Mouse (Mus musculus): ENCODE data around the gene Sh2b2.
A peak's percentile ranks its signal among the peaks of the same experiment; 100 is the strongest.

Gene Sh2b2

DNA sequence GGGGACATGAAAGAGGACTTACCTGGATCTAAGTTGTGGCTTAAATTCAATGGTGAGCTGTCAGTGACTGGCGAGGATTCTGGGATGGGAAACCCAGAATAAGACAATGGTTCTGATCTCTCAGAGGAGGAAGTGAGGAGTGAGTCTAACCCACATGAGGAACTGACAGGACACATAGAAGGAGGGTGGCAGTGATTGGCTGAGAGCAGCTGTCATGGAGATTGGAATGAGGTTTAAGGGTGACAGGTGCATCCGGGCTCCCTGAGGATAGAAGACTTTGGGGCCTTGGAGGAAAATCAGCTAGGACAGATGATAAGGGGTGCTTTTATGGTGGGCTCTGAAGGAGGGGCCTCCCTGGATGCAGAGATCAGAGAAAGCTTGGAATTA is at the start of gene Sh2b2:
Gene Sh2b2 (minus strand): TSS at position 105 of the 387 bp plus-strand sequence.
- DNase-seq (ENCODE audit: low spot score) = no peak

DNA sequence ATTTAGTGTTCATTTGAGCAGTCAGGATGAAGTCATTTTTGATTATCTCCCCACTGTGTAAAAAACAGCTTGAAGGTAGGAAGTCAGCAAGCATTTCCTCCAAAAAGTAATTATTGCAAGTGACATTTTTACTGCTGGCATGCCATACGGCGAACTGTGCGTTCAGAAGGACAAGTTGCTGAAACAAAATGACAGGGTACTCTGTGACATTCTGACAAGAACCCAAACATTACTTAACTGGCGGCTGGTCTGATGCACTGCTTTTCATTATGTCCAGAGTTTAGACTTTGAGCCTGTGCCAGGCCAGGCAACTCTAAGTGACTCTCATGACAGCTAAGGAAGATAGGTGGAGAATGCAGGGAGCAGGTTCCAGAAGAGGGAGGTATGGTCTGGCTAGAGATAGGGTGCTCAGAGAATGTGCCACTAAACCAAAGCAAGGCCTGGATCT is 46.6 kb upstream of the Sh2b2 start:
- DNase-seq (ENCODE audit: low spot score) = no peak

DNA sequence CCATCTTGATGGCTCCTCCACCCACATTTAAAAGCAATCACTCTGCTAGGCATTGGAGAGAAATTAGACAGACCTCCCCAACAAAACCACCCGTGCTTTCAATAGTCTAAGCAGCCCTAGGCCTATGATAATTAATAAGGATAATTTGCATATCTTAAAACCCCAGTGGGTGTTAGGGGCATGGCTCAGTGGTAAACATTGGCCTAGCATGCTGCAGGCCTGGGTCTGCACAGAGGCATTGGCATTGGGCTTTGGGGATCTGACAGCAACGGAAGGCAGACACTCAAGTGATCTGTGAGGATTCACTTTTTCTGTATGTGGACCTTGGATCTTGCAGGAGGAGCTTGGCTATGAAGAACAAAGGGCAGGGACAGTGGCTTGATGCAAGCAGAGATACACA is 46.0 kb upstream of the Sh2b2 start:
- DNase-seq (ENCODE audit: low spot score) = no peak

DNA sequence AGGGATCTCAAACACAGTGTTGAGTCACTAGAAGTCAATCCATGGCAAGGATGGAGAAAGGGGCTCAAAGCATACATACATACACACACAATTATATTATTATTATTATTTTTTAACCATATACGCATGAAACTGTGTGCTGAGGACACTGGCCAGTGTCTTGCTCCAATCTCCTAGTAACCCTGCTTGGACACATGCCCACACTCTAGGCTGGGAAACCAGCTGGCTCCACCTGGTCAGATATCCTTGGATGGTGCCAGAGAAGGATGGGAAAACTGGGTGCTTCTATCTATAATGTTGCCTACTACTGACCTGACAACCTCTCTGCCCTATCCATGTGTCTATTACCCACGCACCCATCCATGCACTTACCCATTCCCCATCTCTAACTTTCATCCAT is 45.2 kb upstream of the Sh2b2 start:
- no peak for DNase-seq (ENCODE audit: low spot score)

DNA sequence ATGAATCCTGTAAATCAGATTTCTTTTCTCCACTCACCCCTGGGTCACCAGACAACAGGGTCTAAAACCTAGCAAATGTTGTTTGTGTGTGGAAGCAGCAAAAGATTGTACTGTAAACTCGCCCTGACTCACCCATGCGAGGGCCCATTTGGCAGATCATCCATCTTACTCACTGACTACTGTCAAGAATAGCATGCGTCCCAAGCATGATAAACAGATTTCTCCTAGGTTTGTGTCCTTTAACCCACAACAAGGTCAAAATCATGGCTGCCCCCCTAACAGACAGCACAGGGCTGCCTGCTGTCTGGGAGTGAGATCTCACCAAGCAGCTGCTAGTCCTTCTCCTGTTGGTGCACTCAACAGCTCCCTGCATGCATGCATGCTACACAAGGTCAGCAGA is 43.4 kb upstream of the Sh2b2 start:
- DNase-seq (ENCODE audit: low spot score) = no peak

DNA sequence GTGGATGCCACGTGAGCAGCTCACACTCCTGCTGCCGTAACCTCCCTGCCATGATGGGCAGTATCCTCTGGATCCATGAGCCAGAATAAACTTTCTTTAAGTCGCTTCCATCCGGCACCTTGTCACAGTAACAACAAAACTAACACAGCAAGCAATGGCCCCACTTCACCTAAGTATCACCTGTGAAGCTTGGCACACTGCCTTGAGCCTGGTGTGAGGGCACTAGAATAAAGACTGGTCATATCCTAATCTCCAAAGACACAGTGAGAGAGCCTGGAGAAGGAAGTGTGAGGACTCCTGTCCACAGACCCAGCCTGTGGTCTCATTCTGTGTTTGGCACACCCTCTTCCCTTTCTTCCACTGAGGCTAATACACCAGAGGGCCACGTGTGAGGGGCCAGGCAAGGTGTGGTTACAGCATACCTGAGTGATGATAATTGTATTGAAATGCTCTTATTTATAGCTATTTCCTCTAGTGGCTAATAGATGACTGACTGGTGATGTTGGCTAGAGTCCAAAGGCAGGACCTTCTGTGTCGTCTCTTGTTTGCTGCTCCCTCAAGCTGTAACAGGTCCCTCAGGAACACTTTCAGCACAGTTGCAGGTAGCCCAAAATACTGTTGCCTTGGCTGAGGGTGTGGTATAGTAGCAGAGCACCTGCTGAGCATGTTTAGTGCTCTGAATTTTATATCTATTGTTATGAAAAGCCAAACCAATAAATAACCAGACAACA is 42.2 kb upstream of the Sh2b2 start:
- DNase-seq (ENCODE audit: low spot score) = no peak

DNA sequence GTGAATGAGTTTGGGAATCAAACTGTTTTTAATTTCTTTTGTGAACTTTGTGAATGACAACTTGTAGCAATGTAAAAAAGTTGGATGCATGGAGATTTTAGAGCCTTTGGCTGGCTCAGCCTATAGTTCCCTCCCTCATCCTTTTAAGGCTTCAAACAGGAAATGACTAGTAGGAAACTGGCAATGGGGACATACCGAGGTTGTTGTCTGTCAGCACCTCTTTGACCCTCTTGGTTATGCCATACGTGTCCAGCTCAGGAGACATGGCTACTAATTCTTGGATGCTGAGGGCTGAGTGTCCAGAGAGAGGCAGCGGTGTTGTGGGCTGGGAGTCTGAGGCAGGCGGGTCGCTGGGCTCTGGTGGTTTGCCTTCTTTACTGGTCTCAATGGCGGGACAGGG is 40.2 kb upstream of the Sh2b2 start:
- DNase-seq (ENCODE audit: low spot score) = no peak

DNA sequence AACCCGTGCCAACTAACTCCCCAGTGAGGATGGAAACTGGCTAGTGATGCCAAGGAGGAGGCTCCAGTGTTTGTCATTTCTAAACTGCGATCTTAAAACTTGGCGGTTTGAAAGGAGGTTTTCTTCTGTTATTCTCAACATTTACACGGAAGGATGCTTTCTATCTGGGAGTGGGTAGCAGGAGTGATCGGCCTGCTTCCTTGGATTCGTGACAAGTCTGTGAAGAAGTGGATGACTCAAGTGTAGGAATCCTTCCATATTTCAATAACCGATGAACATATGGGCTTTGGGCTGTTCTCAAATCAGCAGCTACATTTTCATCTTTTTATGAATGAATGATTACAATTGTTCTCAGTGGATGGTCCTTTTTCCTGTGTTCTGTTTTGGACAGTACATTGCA is 38.8 kb upstream of the Sh2b2 start:
- no peak for DNase-seq (ENCODE audit: low spot score)

DNA sequence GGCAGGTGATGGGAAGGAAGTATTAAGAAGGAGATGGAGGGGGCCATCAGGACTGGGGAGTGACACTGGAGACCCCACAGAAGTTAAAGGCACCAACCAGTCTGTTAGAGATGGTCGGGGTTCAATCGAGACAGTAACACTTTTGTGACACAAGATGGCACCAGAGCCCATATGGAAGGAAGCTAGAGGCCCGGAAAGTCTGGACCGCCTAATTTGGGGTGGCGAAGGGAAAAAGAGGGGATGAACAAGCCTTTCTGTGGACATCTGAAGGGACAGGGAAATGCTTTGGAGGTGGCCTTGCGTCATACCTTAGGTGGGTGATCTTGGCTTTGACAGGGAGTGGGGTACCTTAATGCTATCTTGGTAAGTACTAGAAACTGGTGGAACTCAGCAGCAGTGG is 35.0 kb upstream of the Sh2b2 start:
- peak; percentile 15 for DNase-seq (ENCODE audit: low spot score)

DNA sequence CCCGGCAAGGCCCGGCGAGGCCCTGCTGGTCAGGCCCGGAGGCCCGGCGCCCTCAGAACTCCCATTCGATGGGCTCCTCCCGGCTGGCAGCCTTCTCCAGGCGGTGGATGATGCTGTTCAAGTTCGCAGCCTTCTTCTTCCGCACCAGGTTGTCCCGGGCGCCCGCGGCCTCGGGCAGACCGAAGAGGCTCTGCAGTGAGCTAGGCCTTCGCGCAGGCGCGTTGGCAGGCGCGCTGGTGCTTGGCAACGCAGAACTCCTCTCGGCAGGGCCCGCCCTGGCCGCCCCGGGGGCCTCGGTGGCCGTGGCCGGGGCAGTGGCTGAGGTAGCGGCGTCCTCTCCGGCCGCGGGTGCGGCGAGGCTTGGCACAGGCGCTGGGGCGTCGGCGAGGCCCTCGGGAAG is 28.4 kb upstream of the Sh2b2 start:
- no peak for DNase-seq (ENCODE audit: low spot score)

DNA sequence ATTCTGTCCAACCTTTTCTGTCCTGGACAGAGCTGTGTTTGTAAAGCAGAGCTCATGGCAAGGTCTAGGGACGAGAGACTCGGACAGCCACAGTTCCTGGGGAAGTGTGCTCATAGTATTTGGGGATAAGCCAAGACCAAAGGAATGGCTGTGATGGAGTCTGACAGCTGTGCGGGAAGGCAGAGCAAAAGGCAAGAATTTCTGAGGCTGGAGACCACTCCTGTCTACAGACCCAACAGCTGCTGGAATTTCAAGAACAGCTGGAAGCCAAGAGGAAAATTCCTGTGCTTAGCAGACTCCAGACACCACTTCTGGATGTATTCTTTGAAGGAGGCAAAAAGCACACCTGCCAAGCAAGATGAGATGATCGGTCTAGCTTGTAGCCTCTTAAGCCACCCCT is 23.6 kb upstream of the Sh2b2 start:
- no peak for DNase-seq (ENCODE audit: low spot score)

DNA sequence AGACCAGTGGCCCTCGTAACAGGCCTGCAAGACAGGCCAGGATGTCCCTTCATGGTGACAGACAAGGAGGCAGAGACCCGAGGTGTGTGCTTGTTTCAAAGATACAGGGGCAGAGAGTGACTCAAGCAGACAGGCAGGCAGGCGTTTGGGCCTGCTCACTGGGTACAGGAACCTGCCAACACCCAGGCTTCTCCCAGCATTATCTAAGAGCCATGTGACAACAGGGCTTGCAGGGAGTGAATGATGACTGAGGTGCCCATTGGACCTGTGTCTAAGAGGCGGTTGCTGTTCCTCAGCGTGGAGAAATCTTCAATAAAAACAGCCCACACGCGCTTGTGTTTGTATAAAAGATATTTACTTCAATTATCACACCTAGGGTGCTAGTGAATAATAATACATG is 19.7 kb upstream of the Sh2b2 start:
- DNase-seq (ENCODE audit: low spot score) = no peak

DNA sequence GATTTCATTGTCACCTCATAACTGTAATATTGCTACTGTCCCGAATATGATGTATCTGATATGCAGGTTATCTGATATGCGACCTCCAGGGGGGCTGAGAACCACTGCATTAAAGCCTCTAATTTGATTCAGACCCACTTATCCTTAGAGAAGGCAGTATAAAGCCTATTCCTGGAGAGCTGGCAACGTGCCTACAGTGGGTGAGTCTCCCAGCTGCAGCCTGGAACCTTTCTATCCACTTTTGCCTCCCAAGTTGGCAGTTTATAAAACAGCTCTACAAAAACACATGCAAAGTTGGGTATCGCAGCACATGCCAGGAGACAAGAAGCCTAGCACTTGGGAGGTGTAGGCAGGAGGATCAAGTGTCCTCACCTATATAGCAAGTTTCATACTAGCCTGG is 17.0 kb upstream of the Sh2b2 start:
- DNase-seq (ENCODE audit: low spot score) = no peak

DNA sequence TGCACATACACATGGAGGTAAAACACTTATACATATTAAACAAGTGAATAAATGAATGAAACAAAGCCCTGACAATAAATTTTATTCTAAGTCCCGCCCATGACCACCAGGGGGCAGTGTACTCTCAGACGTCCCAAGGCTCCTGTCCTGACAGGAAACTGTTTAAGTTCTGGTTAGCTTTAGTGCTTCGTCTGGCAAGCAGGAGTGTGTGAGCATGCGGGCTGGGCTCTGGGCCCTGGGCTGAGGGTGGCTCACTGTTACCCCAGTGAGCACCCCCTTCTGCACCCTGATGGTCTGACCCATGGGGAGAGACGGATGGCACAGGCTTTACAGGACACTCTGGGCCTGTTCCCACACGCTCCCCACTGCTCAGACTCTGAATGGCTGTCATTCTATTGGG is 12.6 kb upstream of the Sh2b2 start:
- DNase-seq (ENCODE audit: low spot score) = peak; percentile 31

DNA sequence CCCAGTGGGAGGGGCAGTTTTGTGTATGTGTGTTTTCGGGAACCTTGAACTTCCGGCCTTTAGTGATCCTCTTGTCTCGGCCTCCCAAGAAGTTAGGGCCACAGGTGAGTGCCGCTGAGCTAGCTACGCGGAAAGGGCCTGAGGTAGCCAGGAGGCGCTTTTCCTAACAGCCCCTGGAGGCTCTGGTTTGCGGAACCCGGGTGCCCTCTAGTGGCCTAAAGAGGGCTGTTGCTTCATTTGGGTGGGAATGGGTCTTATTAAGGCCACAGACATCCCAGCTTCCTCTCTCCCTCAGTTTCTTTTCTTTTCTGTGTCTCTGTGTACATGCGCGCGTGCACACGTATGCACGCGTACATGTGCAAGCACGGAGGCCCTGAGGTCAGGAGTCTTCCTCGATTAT is 6.5 kb upstream of the Sh2b2 start:
- peak; percentile 55 for DNase-seq (ENCODE audit: low spot score)

DNA sequence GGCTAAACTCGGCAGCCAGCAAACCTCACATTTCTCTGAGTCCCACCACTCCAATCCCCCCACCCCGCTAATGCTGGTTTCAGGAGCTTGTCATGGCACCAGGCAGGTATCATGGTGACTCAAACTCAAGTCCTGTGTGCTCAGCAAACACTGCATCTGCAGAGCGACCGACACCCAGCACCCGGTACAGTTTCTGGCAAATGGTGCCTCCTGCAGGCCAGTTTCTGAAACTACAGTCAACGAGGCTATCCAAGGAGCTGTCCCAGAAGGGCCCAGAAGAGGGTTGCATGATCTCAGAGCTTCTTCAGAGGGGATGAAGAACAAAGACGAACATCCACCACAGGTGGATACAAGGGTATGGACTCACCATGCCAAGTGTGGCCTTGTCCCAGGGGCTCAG is 4.6 kb upstream of the Sh2b2 start:
- no peak for DNase-seq (ENCODE audit: low spot score)

DNA sequence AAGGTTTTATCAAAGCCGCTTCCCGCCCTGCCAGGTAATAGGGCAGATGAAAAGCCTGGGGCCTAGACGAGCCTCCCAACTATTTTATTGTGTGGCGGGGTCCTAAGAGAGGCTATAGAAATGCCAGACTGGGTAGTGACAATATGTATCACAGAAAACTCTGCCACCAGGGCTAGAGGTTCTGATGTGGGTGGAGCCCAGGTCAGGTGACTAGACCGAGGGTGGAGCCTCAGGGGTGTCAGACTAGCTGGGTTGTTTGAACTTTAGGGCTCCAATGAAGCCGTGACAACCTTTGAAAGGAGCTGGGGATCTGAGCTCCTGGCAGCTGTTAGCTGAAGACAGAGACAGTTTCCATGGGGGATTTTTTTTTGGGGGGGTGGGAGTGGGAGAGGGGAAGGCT is 2.1 kb upstream of the Sh2b2 start:
- no peak for DNase-seq (ENCODE audit: low spot score)

DNA sequence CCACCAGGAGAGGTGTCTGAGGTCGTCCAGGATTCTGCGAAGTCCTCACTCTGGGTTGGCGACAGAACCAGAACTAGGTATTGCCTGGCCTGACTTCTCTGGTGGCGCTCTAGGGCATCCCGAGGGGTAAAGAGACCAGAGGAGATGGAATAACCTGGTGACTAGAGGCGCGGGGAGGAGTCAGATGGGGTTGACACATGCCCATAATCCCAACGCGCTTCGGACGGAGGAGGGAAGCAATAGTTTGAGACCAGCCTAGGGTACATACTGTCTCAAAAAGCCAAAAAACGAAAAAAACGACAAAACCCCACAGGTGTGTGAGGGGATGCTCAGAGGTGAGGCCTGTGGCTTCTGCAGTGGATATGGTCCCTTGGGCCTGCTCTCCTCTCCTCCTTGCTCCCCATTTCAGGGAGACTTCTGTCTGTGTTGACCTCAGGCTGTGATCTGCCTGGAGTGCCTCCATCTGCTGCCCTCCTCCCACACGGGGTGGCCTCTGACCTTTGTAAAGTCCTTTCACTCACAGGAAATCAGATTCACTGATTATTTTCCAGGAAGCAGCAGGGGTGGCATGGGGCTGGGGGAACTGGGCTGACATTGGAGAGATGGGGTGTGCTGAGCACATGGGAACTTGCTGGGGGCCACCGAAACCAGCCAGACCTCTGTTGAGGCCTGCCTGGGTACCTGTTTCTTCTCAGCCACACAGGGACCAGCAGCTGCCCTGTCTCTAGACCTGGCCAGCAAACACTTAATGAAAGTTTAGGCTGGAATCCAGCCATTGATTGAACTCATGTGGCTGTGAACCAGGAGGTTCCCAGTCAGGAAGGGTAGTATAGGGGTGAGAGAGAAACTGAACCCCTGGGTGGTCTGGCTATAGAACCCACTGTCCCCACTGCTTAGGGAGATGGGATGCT is 560 bp downstream of the Sh2b2 start:
- no peak for DNase-seq (ENCODE audit: low spot score)

DNA sequence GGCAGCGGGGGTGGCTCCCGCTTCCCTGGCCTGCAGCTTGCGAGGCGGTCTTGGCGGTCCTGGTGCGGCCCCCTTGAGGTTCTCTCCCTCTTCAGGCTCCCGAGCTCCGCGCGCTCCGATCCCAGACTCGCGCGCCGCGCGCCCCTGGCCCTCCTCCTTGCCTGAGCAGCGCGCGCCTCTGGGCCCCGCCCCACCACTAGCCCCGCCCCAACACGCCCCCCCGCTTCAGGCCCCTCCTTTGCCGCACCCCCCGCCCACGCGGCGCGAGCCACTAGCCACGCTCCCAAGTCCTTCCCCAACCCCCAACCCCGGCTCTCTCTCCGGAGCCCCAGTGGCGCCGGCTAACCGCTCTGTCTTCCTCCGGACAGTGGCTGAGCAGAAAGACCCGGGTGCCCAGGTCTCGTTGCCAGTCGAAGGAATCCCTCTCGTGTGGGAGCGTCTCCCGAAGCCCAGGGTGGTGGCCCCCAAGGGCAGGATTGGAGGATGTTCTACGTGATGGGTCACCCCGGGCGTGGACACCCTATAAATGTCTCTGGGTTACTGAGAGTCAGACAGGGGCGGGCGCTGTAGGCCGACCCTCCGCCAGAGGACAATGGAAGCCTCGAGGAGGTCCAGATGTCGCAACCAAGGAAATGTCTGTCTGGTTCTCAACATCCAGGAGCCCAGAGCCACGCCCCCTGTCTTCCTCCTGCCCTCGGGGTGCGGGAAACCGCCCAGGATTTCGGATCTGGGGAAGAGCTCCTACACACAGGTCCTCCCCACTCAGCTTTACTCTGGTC is 1.4 kb downstream of the Sh2b2 start:
- DNase-seq (ENCODE audit: low spot score) = peak; percentile 86

DNA sequence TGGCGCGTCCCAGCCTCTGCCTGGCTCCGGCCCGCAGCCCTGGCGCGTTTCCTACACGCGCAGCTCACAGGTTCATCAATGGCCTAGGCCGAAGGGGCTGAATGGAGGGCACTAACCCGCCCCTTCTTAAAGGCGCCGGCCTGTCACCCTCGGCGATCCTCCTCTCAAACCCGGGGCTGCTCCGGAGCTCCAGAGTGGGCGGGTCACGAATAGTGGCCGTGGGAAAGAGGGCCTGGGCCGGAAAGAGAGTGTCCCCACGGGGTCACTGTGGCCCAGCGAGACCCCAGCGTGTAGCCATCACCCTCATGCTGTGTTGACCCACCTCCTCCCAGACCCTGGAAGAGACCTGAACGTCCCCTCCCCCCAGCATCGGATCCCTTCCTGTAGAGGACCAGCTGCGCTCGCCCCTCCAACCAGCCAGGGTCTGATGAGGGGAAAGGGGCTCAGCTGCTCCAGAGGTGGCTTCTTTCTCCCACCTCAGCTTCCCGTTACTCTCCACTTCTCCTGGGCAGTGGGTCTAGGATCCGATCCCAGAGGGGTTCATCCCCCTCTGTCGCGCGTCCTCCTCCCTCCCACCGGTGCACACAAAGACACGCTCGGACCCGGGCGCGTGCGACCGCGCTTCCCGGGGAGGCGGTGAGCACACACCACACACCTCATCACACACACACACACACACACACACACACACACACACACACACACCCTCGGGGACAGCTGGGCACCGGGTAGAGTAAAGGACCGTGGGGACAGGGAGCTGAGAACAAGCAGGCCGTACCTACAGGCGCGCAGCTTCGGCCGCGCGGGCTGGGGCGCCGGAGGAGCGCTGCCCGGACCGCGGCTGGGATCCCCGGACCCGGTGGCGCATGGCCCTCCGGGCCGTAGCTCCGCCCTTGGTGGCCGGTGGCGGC is 2.2 kb downstream of the Sh2b2 start:
- peak; percentile 32 for DNase-seq (ENCODE audit: low spot score)

DNA sequence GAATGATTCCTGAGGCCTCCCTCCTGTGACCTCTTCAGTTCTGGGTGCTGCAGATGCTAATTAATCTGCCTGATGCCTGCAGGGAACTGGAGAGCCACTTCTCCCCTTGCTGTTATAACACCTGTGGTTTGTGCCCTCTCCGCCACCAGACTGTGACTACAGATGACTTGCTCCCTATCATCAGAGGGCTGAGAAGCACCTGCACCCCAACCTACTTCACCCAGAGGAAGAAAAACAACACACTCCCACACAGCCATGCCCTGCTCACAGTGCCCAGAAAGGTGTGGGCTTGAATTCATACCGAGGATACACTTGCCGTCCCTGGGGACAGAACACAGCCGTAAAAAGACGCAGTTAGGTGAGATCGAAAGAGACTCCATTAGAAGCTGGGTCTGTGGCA is 5.2 kb downstream of the Sh2b2 start:
- no peak for DNase-seq (ENCODE audit: low spot score)

DNA sequence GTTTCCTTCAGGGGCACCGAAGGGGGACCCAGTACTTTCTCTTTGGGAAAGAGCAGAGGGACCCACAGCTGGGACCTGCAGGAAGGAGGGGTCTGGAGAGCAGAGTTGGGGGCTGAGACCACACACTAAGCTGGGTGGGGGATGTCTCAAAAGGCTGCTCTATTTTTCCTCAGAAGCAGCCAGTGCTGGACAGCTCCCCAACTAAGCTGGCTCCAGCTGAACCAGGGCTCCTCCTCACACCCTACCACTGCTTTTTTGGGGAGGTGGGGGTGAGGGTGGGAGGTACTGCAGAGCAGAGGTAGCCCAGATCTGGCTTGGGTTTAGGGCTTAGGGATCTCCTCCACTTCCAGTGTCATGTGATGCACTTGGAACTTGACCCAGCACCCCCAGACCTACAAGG is 6.0 kb downstream of the Sh2b2 start:
- no peak for DNase-seq (ENCODE audit: low spot score)

Data from yolk sac, embryonic 10.5 days (tissue).